In genomic region chr6:97457954-97458353, GRCm38 (mm10) we compare ENCODE assay signal across 8 mouse cellular contexts.
DNase-seq lines count a peak whose midpoint lies in the region; ATAC-seq lines count a peak whose summit lies in the region.

No protein-coding gene starts in this region.

- H3K4me3 ChIP-seq in hindbrain, embryonic 15.5 days, result no peak overlapping the region
- H3K4me3 ChIP-seq in lung, embryonic 15.5 days, result peak overlapping the region; percentile 18

- peaks cover 20% of the 10 kb centered on the region for H3K4me1 ChIP-seq in hindbrain, embryonic 15.5 days (replicated peaks)
- no peaks in the 10 kb centered on the region for H3K4me1 ChIP-seq in lung, embryonic 15.5 days

- DNase-seq in layer of hippocampus, adult 9-11 months, result peak; percentile 56
- DNase-seq in layer of hippocampus, postnatal 14 days (ENCODE audit: low spot score in 2 of 2), result no peak
- DNase-seq in embryo, embryonic 11 days, result peak; percentile 49
- no peak for DNase-seq in spleen, postnatal 14 days (ENCODE audit: low spot score in 2 of 2)
- no peak for DNase-seq in left cerebral cortex, postnatal 14 days (ENCODE audit: low spot score in 2 of 2)

- H3K9me3 ChIP-seq in hindbrain, embryonic 15.5 days, result no peaks in the 10 kb centered on the region
- no peaks in the 10 kb centered on the region for H3K9me3 ChIP-seq in lung, embryonic 15.5 days

- WGBS in hindbrain, embryonic 15.5 days, result 33% methylated on average over 3 of the region's 3 CpGs
- 20% methylated on average over 3 of the region's 3 CpGs for WGBS in lung, embryonic 15.5 days

- H3K36me3 ChIP-seq in hindbrain, embryonic 15.5 days, result no peaks in the 10 kb centered on the region
- H3K36me3 ChIP-seq in lung, embryonic 15.5 days, result no peaks in the 10 kb centered on the region

- no peak overlapping the region for H3K9ac ChIP-seq in hindbrain, embryonic 15.5 days
- H3K9ac ChIP-seq in lung, embryonic 15.5 days, result no peak overlapping the region

- ATAC-seq in hindbrain, embryonic 15.5 days (ENCODE audit: low FRiP score, low read depth), result no peak
- no peak; the same call in 1 of the 2 replicates for ATAC-seq in lung, embryonic 15.5 days (ENCODE audit: borderline replicate concordance, extremely low read depth, low FRiP score, low TSS enrichment)
- ATAC-seq in erythroid progenitor cell, adult 5-6 weeks (replicated peaks; ENCODE audit: low FRiP score, poor library complexity, severe bottlenecking), result no peak

- H3K27ac ChIP-seq in hindbrain, embryonic 15.5 days (replicated peaks), result peak overlapping the region; percentile 6; the same call in 1 of the 2 replicates
- peak overlapping the region; percentile 31 for H3K27ac ChIP-seq in lung, embryonic 15.5 days

- intact Hi-C loops in left cerebral cortex, postnatal 14 days (cut with DNase I), result no loop called here

- no peaks in the 10 kb centered on the region for H3K27me3 ChIP-seq in hindbrain, embryonic 15.5 days
- H3K27me3 ChIP-seq in lung, embryonic 15.5 days, result no peaks in the 10 kb centered on the region

- no peak overlapping the region for H3K4me2 ChIP-seq in hindbrain, embryonic 15.5 days
- peak overlapping the region; percentile 35 for H3K4me2 ChIP-seq in lung, embryonic 15.5 days

Comparison
In these comparisons a context has a peak if more than half of its experiments do, and no peak if none do; other contexts are left out.
1. DNase-seq: peak in layer of hippocampus, adult 9-11 months (single experiment) and embryo, embryonic 11 days (single experiment); none in layer of hippocampus, postnatal 14 days (0 of 2), spleen, postnatal 14 days (0 of 2) and left cerebral cortex, postnatal 14 days (0 of 2).